Mouse (Mus musculus) ZHBTc4 (cell line): Measurements from ENCODE around the gene Rnase2b.
"Not testable (repeated sequence)": the region's sequence is repeated elsewhere in the genome, so short reads cannot be mapped to it uniquely, and the experiment has no call there.

Experiments used
- DNase-seq: peaks from one replicate; pipeline ENCODE4 v3.0.0-alpha.2; 2011; ENCODE audit warnings: low read depth, low spot score

Gene Rnase2b

GRCm38 (mm10) chr14:51152249-51152870 lies 9.7 kb upstream of the Rnase2b start:
- no peak for DNase-seq

GRCm38 (mm10) chr14:51156056-51156735 lies 5.9 kb upstream of the Rnase2b start:
- DNase-seq: no peak

GRCm38 (mm10) chr14:51156736-51157068 lies 5.4 kb upstream of the Rnase2b start:
- DNase-seq: no peak

- DNase-seq: no peak
Observed at GRCm38 (mm10) chr14:51157072-51157471, 5.0 kb upstream of the Rnase2b start.

- DNase-seq: not testable (repeated sequence)
Observed at GRCm38 (mm10) chr14:51163323-51163722, 1.3 kb downstream of the Rnase2b start.

- no peak for DNase-seq
Observed at GRCm38 (mm10) chr14:51165435-51165834, 3.4 kb downstream of the Rnase2b start.

- DNase-seq: no peak
Observed at GRCm38 (mm10) chr14:51166068-51166467, 4.0 kb downstream of the Rnase2b start.

GRCm38 (mm10) chr14:51172095-51172865 lies 10.2 kb downstream of the Rnase2b start:
- peak; percentile 64 for DNase-seq

GRCm38 (mm10) chr14:51172947-51173346 lies 10.9 kb downstream of the Rnase2b start:
- DNase-seq: not testable (repeated sequence)

GRCm38 (mm10) chr14:51173843-51174242 lies 11.8 kb downstream of the Rnase2b start:
- no peak for DNase-seq

GRCm38 (mm10) chr14:51181051-51181450 lies 19.0 kb downstream of the Rnase2b start:
- not testable (repeated sequence) for DNase-seq

- peak; percentile 90 for DNase-seq
Observed at GRCm38 (mm10) chr14:51195681-51196080, 33.6 kb downstream of the Rnase2b start.

GRCm38 (mm10) chr14:51199098-51200023 lies 37.3 kb downstream of the Rnase2b start, which contains the start of gene Ang2:
Ang2 (minus strand) TSS chr14:51199148.
- no peak for DNase-seq

GRCm38 (mm10) chr14:51200054-51200453 lies 38.0 kb downstream of the Rnase2b start:
- DNase-seq: no peak

GRCm38 (mm10) chr14:51200466-51200865 lies 38.4 kb downstream of the Rnase2b start:
- DNase-seq: no peak

- DNase-seq: no peak
Observed at GRCm38 (mm10) chr14:51203115-51203514, 41.1 kb downstream of the Rnase2b start, which contains the start of gene Ear14. Ear14 (plus strand) TSS chr14:51203391.
